15 mouse cellular contexts compared by ENCODE assay signal in the genomic region with DNA sequence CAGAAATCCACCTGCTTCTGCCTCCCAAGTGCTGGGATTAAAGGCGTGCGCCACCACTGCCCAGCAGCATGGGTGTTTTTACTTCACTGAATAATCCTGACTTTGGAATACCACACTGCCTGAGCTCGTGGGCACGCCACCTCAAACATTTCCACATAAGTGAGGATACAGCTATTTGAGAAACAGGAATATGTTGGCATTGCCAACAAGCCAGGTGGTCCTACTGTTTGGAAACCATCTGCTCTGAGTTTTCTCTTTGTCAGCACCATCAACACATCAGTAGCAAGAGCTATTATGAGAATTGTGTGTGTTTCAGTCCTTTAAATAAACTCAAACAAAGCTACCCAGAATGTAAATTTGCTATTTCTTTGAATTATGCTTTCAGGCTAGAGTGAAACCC.
A peak's percentile ranks its signal among the peaks of the same experiment; 100 is the strongest.
DNase-seq lines count a peak whose midpoint lies in the region.
"Had no signal": no experiment of that assay in that cellular context is flagged by ENCODE, and none has a peak within 500 bp of the region (broad histone marks: within the 10 kb centered on the region; RNA-seq: fewer than 3 reads in every experiment).

No protein-coding gene starts in this region.

- no peak overlapping the region for H3K4me3 ChIP-seq in embryonic facial prominence, embryonic 10.5 days
- H3K4me3 ChIP-seq: limb, embryonic 13.5 days; midbrain, embryonic 10.5 days; neural tube, embryonic 12.5 days had no signal

- no peaks in the 10 kb centered on the region for H3K9me3 ChIP-seq in embryonic facial prominence, embryonic 10.5 days
- H3K9me3 ChIP-seq: limb, embryonic 13.5 days; midbrain, embryonic 10.5 days; neural tube, embryonic 12.5 days had no signal

- H3K27me3 ChIP-seq in embryonic facial prominence, embryonic 10.5 days (replicated peaks; ENCODE audit: low read depth, poor library complexity, severe bottlenecking) = no peaks in the 10 kb centered on the region
- H3K27me3 ChIP-seq: limb, embryonic 13.5 days; neural tube, embryonic 12.5 days had no signal

- no peaks in the 10 kb centered on the region for H3K36me3 ChIP-seq in embryonic facial prominence, embryonic 10.5 days (replicated peaks)
- H3K36me3 ChIP-seq: limb, embryonic 13.5 days; midbrain, embryonic 10.5 days; neural tube, embryonic 12.5 days had no signal

- peak; percentile 80 for DNase-seq in layer of hippocampus, adult 11-12 months (ENCODE audit: low spot score)
- DNase-seq in layer of hippocampus, postnatal 10 days (ENCODE audit: low spot score in 2 of 2) = no peak
- DNase-seq in cerebellum, postnatal 25 days = peak; percentile 72 to 80
- DNase-seq in layer of hippocampus, adult 9-11 months = peak; percentile 89
- DNase-seq in right cerebral cortex, postnatal 36 days (ENCODE audit: low spot score in 2 of 2) = peak; percentile 61 to 70
- DNase-seq in embryonic facial prominence, embryonic 10.5 days (ENCODE audit: low spot score) = no peak
- DNase-seq in embryo, embryonic 11 days = no peak
- DNase-seq in heart, postnatal 10 days = no peak
- DNase-seq: heart, postnatal 14 days; kidney, adult 9 months; lung, embryonic 14.5 days; thymus, adult 2 months had no signal

- intact Hi-C loops in heart, postnatal 10 days (cut with DNase I) = no loop called here

- 90% methylated on average over 4 of the region's 4 CpGs for WGBS in embryonic facial prominence, embryonic 10.5 days

- peaks cover 17% of the 10 kb centered on the region for H3K4me1 ChIP-seq in embryonic facial prominence, embryonic 10.5 days
- H3K4me1 ChIP-seq: limb, embryonic 13.5 days; neural tube, embryonic 12.5 days had no signal

- H3K27ac ChIP-seq in embryonic facial prominence, embryonic 10.5 days (replicated peaks) = no peak overlapping the region
- H3K27ac ChIP-seq: limb, embryonic 13.5 days; midbrain, embryonic 10.5 days; neural tube, embryonic 12.5 days had no signal

Comparison
In these comparisons a context has a peak if more than half of its experiments do, and no peak if none do; other contexts are left out.
1. DNase-seq: peak in layer of hippocampus, adult 11-12 months (single experiment), cerebellum, postnatal 25 days (2 of 2), layer of hippocampus, adult 9-11 months (single experiment) and right cerebral cortex, postnatal 36 days (2 of 2); none in layer of hippocampus, postnatal 10 days (0 of 2), embryonic facial prominence, embryonic 10.5 days (single experiment), embryo, embryonic 11 days (single experiment) and heart, postnatal 10 days (0 of 2).